Mouse (Mus musculus) heart, postnatal 36 days (tissue): ENCODE data around the gene Cdc42se2. TPM values are rescaled to one million over a fixed set of nuclear protein-coding genes. Genes with fewer than 3 reads are reported as not detected.

Source experiments
- DNase-seq, 2 experiments: peaks; one replicate each; pipeline ENCODE4 v3.0.0; 2021 to 2022
- intact Hi-C: fragments of 180-260 bp; cut with DNase I; formaldehyde crosslinking; loops from one replicate; pipeline ENCODE4 v1.15.1; 2025
- total RNA-seq, 2 experiments: library from RNA; stranded (reverse); gene quantifications; 2 replicates each; pipeline ENCODE4 v1.2.3; 2021

The Cdc42se2 gene
- total RNA-seq, result 10 to 100 TPM; 24.8 to 26.8 TPM

- DNase-seq, result peak; percentile 97 to 98
- intact Hi-C loops, result loop anchor here (2.0 kb wide), 1 partner anchor 73 kb away; the partner anchor contains the start of gene Lyrm7
Observed at GRCm38 (mm10) chr11:54787488-54788474, at the start of gene Cdc42se2. Gene Cdc42se2, minus strand, starts transcription at chr11:54787675.

- peak; percentile 9 to 50 for DNase-seq
- intact Hi-C loops, result no loop called here
Observed at GRCm38 (mm10) chr11:54836106-54836505, 48.6 kb upstream of the Cdc42se2 start.

GRCm38 (mm10) chr11:54834596-54834995, 47.1 kb upstream of the Cdc42se2 start:
- intact Hi-C loops, result no loop called here
- no peak for DNase-seq

- DNase-seq, result no peak
- intact Hi-C loops, result no loop called here
Observed at GRCm38 (mm10) chr11:54833833-54834232, 46.4 kb upstream of the Cdc42se2 start.

- intact Hi-C loops, result no loop called here
- no peak for DNase-seq
Observed at GRCm38 (mm10) chr11:54826819-54827218, 39.3 kb upstream of the Cdc42se2 start.

GRCm38 (mm10) chr11:54825774-54826173, 38.3 kb upstream of the Cdc42se2 start:
- intact Hi-C loops, result no loop called here
- no peak for DNase-seq

- no peak for DNase-seq
- intact Hi-C loops, result no loop called here
Observed at GRCm38 (mm10) chr11:54823467-54823866, 36.0 kb upstream of the Cdc42se2 start.

GRCm38 (mm10) chr11:54819489-54819888, 32.0 kb upstream of the Cdc42se2 start:
- intact Hi-C loops, result no loop called here
- no peak for DNase-seq

GRCm38 (mm10) chr11:54817449-54817848, 30.0 kb upstream of the Cdc42se2 start:
- DNase-seq, result no peak
- intact Hi-C loops, result no loop called here

GRCm38 (mm10) chr11:54815659-54816058, 28.2 kb upstream of the Cdc42se2 start:
- intact Hi-C loops, result no loop called here
- DNase-seq, result no peak

GRCm38 (mm10) chr11:54812812-54813516, 25.5 kb upstream of the Cdc42se2 start:
- intact Hi-C loops, result no loop called here
- DNase-seq, result no peak

- DNase-seq, result no peak
- intact Hi-C loops, result no loop called here
Observed at GRCm38 (mm10) chr11:54812314-54812713, 24.8 kb upstream of the Cdc42se2 start.

- intact Hi-C loops, result no loop called here
- DNase-seq, result no peak
Observed at GRCm38 (mm10) chr11:54811054-54811453, 23.6 kb upstream of the Cdc42se2 start.

GRCm38 (mm10) chr11:54809582-54809981, 22.1 kb upstream of the Cdc42se2 start:
- intact Hi-C loops, result loop anchor here (10.0 kb wide), 1 partner anchor 655 kb away; the partner anchor contains the start of genes Atox1 and G3bp1
- DNase-seq, result no peak

- DNase-seq, result no peak
- intact Hi-C loops, result loop anchor here (10.0 kb wide), 1 partner anchor 657 kb away; the partner anchor contains the start of genes Atox1 and G3bp1
Observed at GRCm38 (mm10) chr11:54808177-54808576, 20.7 kb upstream of the Cdc42se2 start.

GRCm38 (mm10) chr11:54807669-54808068, 20.2 kb upstream of the Cdc42se2 start:
- DNase-seq, result no peak
- intact Hi-C loops, result loop anchor here (10.0 kb wide), 1 partner anchor 657 kb away; the partner anchor contains the start of genes Atox1 and G3bp1

- no peak for DNase-seq
- intact Hi-C loops, result loop anchor here (10.0 kb wide), 1 partner anchor 658 kb away; the partner anchor contains the start of genes Atox1 and G3bp1
Observed at GRCm38 (mm10) chr11:54806891-54807290, 19.4 kb upstream of the Cdc42se2 start.

GRCm38 (mm10) chr11:54805196-54805595, 17.7 kb upstream of the Cdc42se2 start:
- intact Hi-C loops, result loop anchor here (10.0 kb wide), 1 partner anchor 660 kb away; the partner anchor contains the start of genes Atox1 and G3bp1
- peak; percentile 84 to 87 for DNase-seq

GRCm38 (mm10) chr11:54802621-54803020, 15.1 kb upstream of the Cdc42se2 start:
- DNase-seq, result no peak
- intact Hi-C loops, result loop anchor here (10.0 kb wide), 1 partner anchor 662 kb away; the partner anchor contains the start of genes Atox1 and G3bp1

- intact Hi-C loops, result loop anchor here (2.0 to 10.0 kb wide), 2 partner anchors 45 to 663 kb away; partner anchors contain the start of genes Atox1 and G3bp1
Observed at GRCm38 (mm10) chr11:54801791-54802558, 14.5 kb upstream of the Cdc42se2 start.

More at GRCm38 (mm10) chr11:54801791-54802558, 14.5 kb upstream of the Cdc42se2 start:
- DNase-seq, result peak; percentile 53 to 61
